In the genomic region with DNA sequence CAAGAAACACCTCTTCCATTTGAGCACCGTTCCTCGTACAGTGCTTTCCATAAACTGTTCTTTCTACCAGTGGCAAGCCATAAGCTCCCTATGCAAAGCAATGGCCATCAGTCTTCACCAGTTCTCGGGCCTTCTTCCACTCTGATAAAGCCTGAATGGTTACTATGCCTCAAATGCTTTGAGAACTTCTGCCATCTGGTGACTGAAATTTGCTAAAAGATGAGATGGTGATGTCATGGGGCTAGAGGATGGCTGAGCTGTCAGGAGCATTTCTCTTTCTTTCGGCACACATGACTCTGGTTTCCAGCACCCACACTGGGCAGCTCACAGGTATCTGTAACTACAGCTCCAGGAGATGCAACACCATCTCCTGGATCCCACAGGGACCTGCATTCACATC, we compare ENCODE assay signal across 8 mouse cellular contexts. TPM values are rescaled to one million over a fixed set of nuclear protein-coding genes. Genes with fewer than 3 reads are reported as not detected.
A peak's percentile ranks its signal among the peaks of the same experiment; 100 is the strongest.
DNase-seq lines count a peak whose midpoint lies in the region; ATAC-seq lines count a peak whose summit lies in the region.

No protein-coding gene starts in this region.

- ATAC-seq in megakaryocyte-erythroid progenitor cell, adult 5-6 weeks (replicated peaks; ENCODE audit: low FRiP score, low TSS enrichment, poor library complexity, severe bottlenecking) = no peak

- peak; percentile 20 for DNase-seq in kidney, adult 9 months
- no peak for DNase-seq in kidney, adult 11 months
- peak; percentile 54 for DNase-seq in NIH3T3 (ENCODE audit: low read depth)
- peak; percentile 18 for DNase-seq in cerebellum, adult 9-10 months
- DNase-seq in layer of hippocampus, adult 18-20 months (ENCODE audit: low spot score in 2 of 2) = peak; percentile 11 to 69
- DNase-seq in skeletal muscle tissue, adult 2 months (ENCODE audit: low read depth, low spot score) = peak; percentile 5
- DNase-seq in ovary, postnatal 14 days (ENCODE audit: low spot score) = no peak

RNA-seq across cellular contexts. Expression of a gene that starts 40.1 kb away (rescaled TPM):
- 10 to 100 TPM; 56.0 to 56.4 TPM for total RNA-seq in layer of hippocampus, adult 18-20 months (2021)
- total RNA-seq in megakaryocyte-erythroid progenitor cell, adult 5-6 weeks (2014; fragmentation: Nextera tagmentation) = 110 and 124 TPM in 2 replicates
- 69.1 and 143 TPM in 2 replicates for total RNA-seq in megakaryocyte-erythroid progenitor cell, adult 5-6 weeks (2017)

Comparison
In these comparisons a context has a peak if more than half of its experiments do, and no peak if none do; other contexts are left out.
1. DNase-seq: peak in kidney, adult 9 months (single experiment), NIH3T3 (single experiment), cerebellum, adult 9-10 months (single experiment), layer of hippocampus, adult 18-20 months (2 of 2) and skeletal muscle tissue, adult 2 months (single experiment); none in kidney, adult 11 months (single experiment) and ovary, postnatal 14 days (single experiment).